Mouse (Mus musculus): ENCODE measurements at regions not wholly inside any gene's neighbourhood (a gene's known extent, or its start where the extent isn't known, plus 50 kb on each side); places are given as distances from the start of the nearest gene placed in this dataset.

DNA sequence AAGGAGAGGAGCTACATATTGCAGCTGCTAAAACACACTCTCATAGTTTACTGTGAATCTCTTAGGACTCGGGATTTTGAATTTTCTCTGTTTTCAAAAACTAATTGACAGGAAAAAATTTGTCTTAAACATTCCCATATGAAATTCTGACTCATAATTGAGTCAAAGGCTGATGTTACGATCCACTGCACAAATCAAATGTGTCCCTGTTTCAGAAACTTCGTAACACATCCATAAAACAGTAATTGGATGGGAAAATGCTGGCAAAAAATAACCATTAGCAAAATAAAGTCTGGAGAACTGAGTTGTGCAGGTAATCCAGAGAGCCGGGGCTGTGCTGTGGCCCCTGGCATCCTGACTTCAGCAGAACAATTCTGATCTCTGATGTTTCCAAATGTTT is 79.1 kb upstream of the 1700024P04Rik start:
- dilution Hi-C loops (cut with MboI; ENCODE audit: extremely low pct_ligation_motif_present, extremely low pct_unique_long_range_greater_than_20kb, low sequenced_read_pairs): no loop called here
- Histone ChIP-seq H3K27me3 (replicated peaks) (no peaks in the 10 kb centered on the region), H3K4me1 (ENCODE audit: control insufficient read depth in 1 of 2, insufficient read depth in 2 of 2) (no peaks in the 10 kb centered on the region)

DNA sequence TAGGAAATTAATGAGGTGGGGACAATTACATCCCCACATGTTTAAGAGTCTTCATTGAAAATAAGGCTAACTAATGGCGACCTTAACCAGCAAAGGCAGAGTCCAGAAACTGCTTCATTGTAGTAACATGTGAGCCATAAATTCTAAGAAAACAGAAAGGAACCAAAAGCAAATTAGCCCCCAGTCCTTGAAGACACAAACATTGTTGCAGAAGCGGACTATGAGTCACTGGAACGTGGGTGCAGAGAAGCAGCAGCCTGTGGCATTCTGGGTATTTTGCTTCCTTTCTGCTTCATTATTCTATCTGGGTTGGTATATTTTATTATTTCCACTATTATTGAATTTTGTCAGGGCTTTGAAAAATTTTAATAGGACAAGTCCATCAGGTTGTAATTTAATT is 78.6 kb upstream of the 1700024P04Rik start:
- in situ Hi-C loops (cut with MboI; ENCODE audit: low pct_ligation_motif_present, low pct_unique_long_range_greater_than_20kb, low sequenced_read_pairs): no loop called here
- no peaks in the 10 kb centered on the region for H3K36me3 ChIP-seq (replicated peaks in 1 of 2; ENCODE audit: control insufficient read depth in 1 of 2, insufficient read depth in 1 of 2, low read length in 1 of 2)
- no peaks in the 10 kb centered on the region for H3K9me3 ChIP-seq (replicated peaks; ENCODE audit: low read length)
- no peak overlapping the region for H3K27ac ChIP-seq (ENCODE audit: insufficient read depth, low read depth)
- no peaks in the 10 kb centered on the region for H3K79me2 ChIP-seq (replicated peaks; ENCODE audit: control insufficient read depth, extremely low read depth, insufficient read depth, poor library complexity, severe bottlenecking)
- H3K4me2 ChIP-seq (ENCODE audit: insufficient read depth, low read depth, poor library complexity, severe bottlenecking): no peak overlapping the region
- no peaks in the 10 kb centered on the region for H3K4me1 ChIP-seq (ENCODE audit: control insufficient read depth in 1 of 2, insufficient read depth in 2 of 2)
- H3K27me3 ChIP-seq (replicated peaks): no peaks in the 10 kb centered on the region
- no peak for TF ChIP-seq POLR2A (IDR thresholded peaks at IDR 0.05; ENCODE audit: low read depth, low read length)
- no peak for TF ChIP-seq JUND (conservative IDR thresholded peaks at IDR 0.05; ENCODE audit: low read depth, low read length)
- TF ChIP-seq BHLHE40 (IDR thresholded peaks at IDR 0.05; ENCODE audit: low read depth, low read length): no peak
- TF ChIP-seq ZC3H11A (IDR thresholded peaks at IDR 0.05; ENCODE audit: low read depth, low read length): no peak
- TF ChIP-seq TCF12 (IDR thresholded peaks at IDR 0.05; ENCODE audit: low read depth, low read length): no peak
- TF ChIP-seq ETS1 (conservative IDR thresholded peaks at IDR 0.05; ENCODE audit: low read depth, low read length): no peak
- no peak for TF ChIP-seq RCOR1 (conservative IDR thresholded peaks at IDR 0.05; ENCODE audit: low read depth, low read length)
- no peak for TF ChIP-seq CHD2 (IDR thresholded peaks at IDR 0.05; ENCODE audit: low read length)
- no peak for TF ChIP-seq USF2 (conservative IDR thresholded peaks at IDR 0.05; ENCODE audit: low read depth, low read length)
- no peak for TF ChIP-seq MYC (IDR thresholded peaks at IDR 0.05; ENCODE audit: low read depth, low read length)
- TF ChIP-seq KAT2A (IDR thresholded peaks at IDR 0.05; ENCODE audit: insufficient replicate concordance, low read length): no peak
- TF ChIP-seq E2F4 (IDR thresholded peaks at IDR 0.05; ENCODE audit: insufficient replicate concordance, low read depth, low read length): no peak
- TF ChIP-seq MXI1 (IDR thresholded peaks at IDR 0.05; ENCODE audit: low read depth, low read length): no peak
- no peak for TF ChIP-seq USF1 (IDR thresholded peaks at IDR 0.05; ENCODE audit: low read depth, low read length)
- TF ChIP-seq ZNF384 (IDR thresholded peaks at IDR 0.05; ENCODE audit: low read depth, low read length): no peak
- no peak for TF ChIP-seq HCFC1 (IDR thresholded peaks at IDR 0.05; ENCODE audit: low read depth, low read length)
- H3K4me3 ChIP-seq (replicated peaks in 1 of 3; ENCODE audit: low read depth in 2 of 3, low read length in 2 of 3, poor library complexity in 1 of 3): no peak overlapping the region
- dilution Hi-C loops (cut with MboI; ENCODE audit: extremely low pct_ligation_motif_present, extremely low pct_unique_long_range_greater_than_20kb, low sequenced_read_pairs): no loop called here
- DNase-seq (ENCODE audit: extremely low read depth): no peak
- H3K9ac ChIP-seq (ENCODE audit: insufficient read depth, low read depth): no peak overlapping the region

More for the DNA sequence above, 79.1 kb upstream of the 1700024P04Rik start:
- TF ChIP-seq USF1 (IDR thresholded peaks at IDR 0.05; ENCODE audit: low read depth, low read length): no peak
- TF ChIP-seq JUN (IDR thresholded peaks at IDR 0.05; ENCODE audit: insufficient read depth, low read depth, low read length): no peak
- no peak for TF ChIP-seq MXI1 (IDR thresholded peaks at IDR 0.05; ENCODE audit: low read depth, low read length)
- no peak for TF ChIP-seq MAX (IDR thresholded peaks at IDR 0.05; ENCODE audit: low read length)
- TF ChIP-seq POLR2A (IDR thresholded peaks at IDR 0.05; ENCODE audit: low read depth, low read length): no peak
- TF ChIP-seq ZC3H11A (IDR thresholded peaks at IDR 0.05; ENCODE audit: low read depth, low read length): no peak
- TF ChIP-seq ZMIZ1 (IDR thresholded peaks at IDR 0.05; ENCODE audit: low read depth, low read length): no peak
- no peak for TF ChIP-seq POLR2AphosphoS2 (IDR thresholded peaks at IDR 0.05; ENCODE audit: low read depth, low read length)
- Histone ChIP-seq H3K9me3 (replicated peaks; ENCODE audit: low read length) (no peaks in the 10 kb centered on the region), H3K4me3 (replicated peaks in 1 of 3; ENCODE audit: low read depth in 2 of 3, low read length in 2 of 3, poor library complexity in 1 of 3) (no peak overlapping the region), H3K79me2 (replicated peaks; ENCODE audit: control insufficient read depth, extremely low read depth, insufficient read depth, poor library complexity, severe bottlenecking) (no peaks in the 10 kb centered on the region), H3K4me2 (ENCODE audit: insufficient read depth, low read depth, poor library complexity, severe bottlenecking) (no peak overlapping the region), H3K9ac (ENCODE audit: insufficient read depth, low read depth) (no peak overlapping the region), H3K36me3 (replicated peaks in 1 of 2; ENCODE audit: control insufficient read depth in 1 of 2, insufficient read depth in 1 of 2, low read length in 1 of 2) (no peaks in the 10 kb centered on the region), H3K27ac (ENCODE audit: insufficient read depth, low read depth) (no peak overlapping the region)
- in situ Hi-C loops (cut with MboI; ENCODE audit: low pct_ligation_motif_present, low pct_unique_long_range_greater_than_20kb, low sequenced_read_pairs): no loop called here
- DNase-seq (ENCODE audit: extremely low read depth): no peak
